Comparison of ENCODE assay signal across 16 mouse cellular contexts in genomic region chr14:46275455-46275854, GRCm38 (mm10).
"Had no signal": no experiment of that assay in that cellular context is flagged by ENCODE, and none has a peak within 500 bp of the region (broad histone marks: within the 10 kb centered on the region; RNA-seq: fewer than 3 reads in every experiment).

No protein-coding gene starts in this region.

- H3K4me1 ChIP-seq: lung, embryonic 15.5 days; megakaryocyte, embryonic 14.5 days; midbrain, embryonic 12.5 days; midbrain, embryonic 15.5 days; neural tube, embryonic 12.5 days; stomach, embryonic 15.5 days had no signal

- H3K27ac ChIP-seq: lung, embryonic 15.5 days; macrophage; midbrain, embryonic 12.5 days; midbrain, embryonic 15.5 days; neural tube, embryonic 12.5 days; stomach, embryonic 15.5 days; stomach, postnatal 0 days had no signal

- DNase-seq: lung, adult 2 months; lung, postnatal 14 days; lung, postnatal 36 days; right cerebral cortex, postnatal 14 days; thymus, adult 2 months; thymus, postnatal 25 days; thymus, postnatal 4 days had no signal

- H3K9me3 ChIP-seq: lung, embryonic 15.5 days; midbrain, embryonic 12.5 days; midbrain, embryonic 15.5 days; neural tube, embryonic 12.5 days; stomach, embryonic 15.5 days had no signal

- H3K4me2 ChIP-seq: lung, embryonic 15.5 days; midbrain, embryonic 12.5 days; midbrain, embryonic 15.5 days; neural tube, embryonic 12.5 days; stomach, embryonic 15.5 days had no signal

- H3K9ac ChIP-seq: lung, embryonic 15.5 days; midbrain, embryonic 12.5 days; midbrain, embryonic 15.5 days; neural tube, embryonic 12.5 days; stomach, embryonic 15.5 days had no signal

- H3K27me3 ChIP-seq: lung, embryonic 15.5 days; megakaryocyte, embryonic 14.5 days; midbrain, embryonic 12.5 days; midbrain, embryonic 15.5 days; neural tube, embryonic 12.5 days; stomach, embryonic 15.5 days had no signal

- H3K36me3 ChIP-seq: lung, embryonic 15.5 days; midbrain, embryonic 12.5 days; midbrain, embryonic 15.5 days; neural tube, embryonic 12.5 days; stomach, embryonic 15.5 days had no signal

- ATAC-seq: lung, postnatal 0 days; midbrain, embryonic 15.5 days had no signal

- H3K4me3 ChIP-seq: lung, embryonic 15.5 days; megakaryocyte, embryonic 14.5 days; midbrain, embryonic 12.5 days; midbrain, embryonic 15.5 days; neural tube, embryonic 12.5 days; stomach, embryonic 15.5 days had no signal
